Mouse (Mus musculus) liver (tissue): ENCODE data around the gene Efna1.

Experiments
- DNase-seq: peaks from one replicate; pipeline ENCODE4 v3.0.0-alpha.2; 2020; ENCODE audit warnings: mixed read lengths

Efna1 gene

GRCm38 (mm10) chr3:89305551-89306325 is 24.8 kb upstream of the Efna1 start:
- DNase-seq, result no peak

GRCm38 (mm10) chr3:89305105-89305504 is 24.2 kb upstream of the Efna1 start:
- DNase-seq, result no peak

GRCm38 (mm10) chr3:89304440-89304839 is 23.5 kb upstream of the Efna1 start:
- no peak for DNase-seq

GRCm38 (mm10) chr3:89300514-89300913 is 19.6 kb upstream of the Efna1 start:
- DNase-seq, result no peak

- no peak for DNase-seq
These were observed 19.1 kb upstream of the Efna1 start for GRCm38 (mm10) chr3:89300071-89300470.

- no peak for DNase-seq
These were observed 18.6 kb upstream of the Efna1 start for GRCm38 (mm10) chr3:89299499-89299898.

- DNase-seq, result no peak
These were observed 18.0 kb upstream of the Efna1 start for GRCm38 (mm10) chr3:89298908-89299307.

- no peak for DNase-seq
These were observed 15.9 kb upstream of the Efna1 start for GRCm38 (mm10) chr3:89296761-89297396.

- DNase-seq, result no peak
These were observed 14.8 kb upstream of the Efna1 start for GRCm38 (mm10) chr3:89295685-89296230.

- DNase-seq, result no peak
These were observed 13.3 kb upstream of the Efna1 start for GRCm38 (mm10) chr3:89294195-89294594.

GRCm38 (mm10) chr3:89293247-89293918 is 12.4 kb upstream of the Efna1 start:
- DNase-seq, result no peak

- DNase-seq, result no peak
These were observed 11.4 kb upstream of the Efna1 start for GRCm38 (mm10) chr3:89292303-89292702.

- DNase-seq, result no peak
These were observed 10.9 kb upstream of the Efna1 start for GRCm38 (mm10) chr3:89291874-89292273.

- no peak for DNase-seq
These were observed 7.6 kb upstream of the Efna1 start for GRCm38 (mm10) chr3:89288503-89288928.

GRCm38 (mm10) chr3:89287286-89287685 is 6.3 kb upstream of the Efna1 start:
- DNase-seq, result no peak

- no peak for DNase-seq
These were observed 4.6 kb upstream of the Efna1 start for GRCm38 (mm10) chr3:89285526-89285925.

GRCm38 (mm10) chr3:89284261-89284660 is 3.3 kb upstream of the Efna1 start:
- no peak for DNase-seq

- DNase-seq, result no peak
These were observed 1.3 kb upstream of the Efna1 start for GRCm38 (mm10) chr3:89282291-89282643.

- peak; percentile 76 for DNase-seq
These were observed 793 bp upstream of the Efna1 start for GRCm38 (mm10) chr3:89281579-89282290.

- no peak for DNase-seq
These were observed 814 bp downstream of the Efna1 start for GRCm38 (mm10) chr3:89280050-89280605.

- DNase-seq, result peak; percentile 73
These were observed 1.6 kb downstream of the Efna1 start for GRCm38 (mm10) chr3:89279153-89279890.

- DNase-seq, result no peak
These were observed 2.3 kb downstream of the Efna1 start for GRCm38 (mm10) chr3:89278643-89279042.
